Mouse (Mus musculus) ovary, adult 18-20 months (tissue): ENCODE measurements around the gene Rbl2.
A peak's percentile ranks its signal among the peaks of the same experiment; 100 is the strongest.

Experiments
- DNase-seq: peaks from one replicate; pipeline ENCODE4 v3.0.0; 2022; ENCODE audit warnings: low spot score, mixed read lengths

The Rbl2 gene

GRCm38 (mm10) chr8:91106271-91106670 is 36.4 kb downstream of the Rbl2 start:
- no peak for DNase-seq

- no peak for DNase-seq
These were observed 42.1 kb downstream of the Rbl2 start for GRCm38 (mm10) chr8:91111868-91112477.

GRCm38 (mm10) chr8:91114428-91114827 is 44.6 kb downstream of the Rbl2 start:
- no peak for DNase-seq

- peak; percentile 17 for DNase-seq
These were observed 45.1 kb downstream of the Rbl2 start for GRCm38 (mm10) chr8:91114910-91115309.

- no peak for DNase-seq
These were observed 47.7 kb downstream of the Rbl2 start for GRCm38 (mm10) chr8:91117537-91117936.

DNA sequence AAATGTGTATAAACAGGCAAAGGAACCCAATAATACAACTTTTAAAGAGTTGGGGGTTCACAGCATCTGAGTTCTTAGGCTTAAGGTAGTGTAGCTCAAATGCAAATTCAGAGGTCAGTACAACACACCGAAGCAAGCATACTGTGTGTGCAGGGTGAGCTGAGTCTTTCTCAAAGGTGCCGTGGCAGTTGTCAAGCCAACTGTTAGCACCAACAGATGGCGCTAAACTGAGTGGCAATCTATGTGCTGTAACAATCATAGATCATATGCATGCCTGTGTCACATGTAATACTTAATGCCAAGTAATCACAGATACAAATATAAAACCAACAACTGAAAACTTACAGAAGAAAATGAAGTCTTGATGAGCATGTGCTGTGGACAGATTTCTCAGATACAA is 48.3 kb downstream of the Rbl2 start:
- no peak for DNase-seq

DNA sequence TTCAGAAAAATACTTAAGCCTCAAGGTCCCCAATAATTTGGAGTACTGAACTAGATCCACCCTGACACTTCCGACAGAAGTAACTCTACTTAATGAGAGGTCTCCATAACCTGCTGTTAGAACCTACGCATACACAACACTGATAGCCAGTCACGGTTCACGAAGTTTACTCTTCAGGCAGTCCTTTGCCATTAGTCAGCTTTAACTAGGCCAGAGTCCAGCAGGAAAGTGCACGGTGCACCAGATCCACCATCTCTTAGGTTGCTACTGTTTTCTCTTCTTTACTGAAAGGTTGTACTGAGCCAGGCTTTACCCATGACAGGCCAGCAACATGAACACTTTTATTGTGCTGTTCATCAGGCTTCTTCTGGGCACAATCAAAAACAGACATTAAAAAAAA is 54.5 kb downstream of the Rbl2 start:
- DNase-seq = no peak

DNA sequence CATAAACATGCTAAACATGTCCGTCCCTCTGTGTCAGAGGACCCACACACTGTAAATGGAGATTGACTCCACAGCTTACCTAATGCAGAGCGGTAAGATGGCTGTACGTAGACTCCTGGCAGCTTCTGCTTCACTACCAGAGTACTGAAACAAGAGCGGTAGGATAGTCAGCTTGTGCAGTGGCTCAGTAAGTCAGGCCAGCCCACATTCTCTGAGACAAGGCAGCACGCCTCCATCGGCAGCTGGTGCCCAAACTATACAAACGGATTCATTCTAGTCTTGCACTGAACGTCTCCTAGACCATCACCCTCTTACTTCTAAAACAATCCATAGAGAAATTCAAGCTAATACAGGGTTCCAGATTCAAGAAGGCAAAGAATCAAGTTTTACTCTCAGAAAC is 56.9 kb downstream of the Rbl2 start:
- DNase-seq = no peak

- DNase-seq = no peak
These were observed 62.9 kb downstream of the Rbl2 start for GRCm38 (mm10) chr8:91132731-91133130.

GRCm38 (mm10) chr8:91133441-91134069 is 63.7 kb downstream of the Rbl2 start:
- no peak for DNase-seq

DNA sequence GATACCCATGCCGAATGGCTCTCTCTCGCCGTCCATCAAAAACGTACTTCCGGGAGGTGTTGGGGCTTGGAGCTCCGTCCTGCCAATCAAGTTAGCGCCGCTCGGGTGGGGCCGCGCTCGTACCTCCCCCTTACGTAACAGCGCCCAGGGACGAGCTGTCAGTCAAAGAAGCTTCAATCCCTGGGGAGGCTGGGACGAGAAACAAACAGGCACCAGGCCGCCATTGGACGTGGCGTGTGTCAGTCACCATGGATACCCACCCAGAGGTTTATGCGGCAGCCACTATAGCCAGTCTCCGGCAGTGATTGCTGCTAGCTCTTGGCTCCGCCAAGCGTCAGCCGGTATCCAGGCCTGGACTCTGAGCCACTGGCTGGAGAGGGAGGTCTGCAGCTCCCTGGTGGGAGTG is 64.2 kb downstream of the Rbl2 start:
- DNase-seq = peak; percentile 100

GRCm38 (mm10) chr8:91134659-91135058 is 64.8 kb downstream of the Rbl2 start:
- no peak for DNase-seq

- no peak for DNase-seq
These were observed 65.7 kb downstream of the Rbl2 start for GRCm38 (mm10) chr8:91135308-91136181.

DNA sequence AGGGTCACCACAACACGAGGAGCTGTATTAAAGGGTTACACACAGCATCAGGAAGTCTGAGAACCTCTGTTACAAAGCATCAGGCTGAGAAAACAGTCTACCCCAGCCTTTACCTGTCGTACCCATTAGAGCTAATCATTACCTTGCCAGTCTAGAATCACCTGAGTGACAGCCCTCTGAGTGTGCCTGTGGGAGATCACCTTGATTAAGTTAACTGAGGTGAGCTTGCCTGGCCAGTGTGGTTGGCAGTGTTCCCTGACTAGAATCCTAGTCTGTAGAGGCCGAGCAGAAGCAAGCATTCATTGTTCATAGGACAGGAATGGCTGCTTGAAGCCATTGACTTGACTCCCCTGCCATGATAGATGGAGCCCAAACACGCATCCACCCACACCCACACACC is 71.0 kb downstream of the Rbl2 start:
- DNase-seq = no peak

DNA sequence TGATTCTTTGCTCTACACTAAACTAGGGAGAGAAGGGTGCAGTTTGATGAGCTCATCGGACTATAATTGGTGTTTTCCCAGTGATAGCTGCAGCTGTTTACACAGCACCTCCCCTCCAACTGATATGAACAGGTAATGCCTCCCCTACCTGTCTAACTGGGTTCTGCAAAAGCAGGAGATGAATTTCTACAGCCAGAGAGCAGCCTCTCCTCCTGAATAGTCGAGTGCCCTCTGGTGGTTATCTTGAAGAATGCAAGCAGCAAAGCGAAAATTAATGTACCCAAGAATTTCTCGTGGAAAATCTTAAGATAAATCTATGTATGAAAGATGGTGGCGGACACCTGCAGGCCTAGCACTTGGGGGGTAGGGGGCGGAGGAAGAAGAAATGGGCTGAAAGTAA is 77.9 kb downstream of the Rbl2 start:
- DNase-seq = no peak

GRCm38 (mm10) chr8:91148643-91149178 is 78.9 kb downstream of the Rbl2 start:
- peak; percentile 37 for DNase-seq

DNA sequence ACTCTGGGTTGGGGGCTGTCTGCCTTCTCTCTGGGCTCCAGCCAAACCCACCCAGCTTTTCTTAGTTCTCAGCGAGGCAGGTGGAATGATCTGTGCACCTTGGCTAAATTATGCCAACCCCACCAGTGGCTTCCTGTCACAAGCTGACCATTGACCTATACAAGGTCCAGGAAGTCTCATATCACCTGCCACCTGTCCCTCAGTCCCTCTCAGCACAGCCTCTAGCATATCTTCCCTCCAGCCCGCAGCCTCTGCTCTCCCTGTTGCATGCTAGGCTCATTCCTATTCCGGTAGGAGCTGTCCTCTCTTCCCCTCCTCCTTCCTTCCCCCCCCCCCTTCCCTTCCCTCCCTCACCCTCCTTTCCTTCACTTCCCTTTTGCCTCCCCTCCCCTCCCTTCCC is 79.4 kb downstream of the Rbl2 start:
- DNase-seq = no peak

DNA sequence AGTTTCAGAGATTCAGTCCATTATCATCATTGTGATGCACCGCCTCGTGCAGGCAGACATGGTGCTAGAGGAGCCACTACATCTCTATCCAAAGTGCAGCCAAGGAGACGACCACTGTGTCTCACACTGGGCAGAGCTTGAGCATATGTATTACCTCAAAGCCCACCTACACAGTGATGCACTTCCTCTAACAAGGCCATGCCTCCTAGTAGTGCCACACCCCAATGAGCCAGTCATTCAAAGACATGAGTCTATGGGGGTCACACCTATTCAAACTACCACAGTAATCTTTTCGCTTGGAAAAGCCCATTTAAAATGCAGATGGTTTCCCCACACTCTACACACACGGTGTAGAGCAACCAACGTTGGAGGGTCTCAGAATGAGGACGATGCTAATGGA is 81.7 kb downstream of the Rbl2 start:
- DNase-seq = no peak

GRCm38 (mm10) chr8:91153831-91154230 is 84.0 kb downstream of the Rbl2 start:
- no peak for DNase-seq

DNA sequence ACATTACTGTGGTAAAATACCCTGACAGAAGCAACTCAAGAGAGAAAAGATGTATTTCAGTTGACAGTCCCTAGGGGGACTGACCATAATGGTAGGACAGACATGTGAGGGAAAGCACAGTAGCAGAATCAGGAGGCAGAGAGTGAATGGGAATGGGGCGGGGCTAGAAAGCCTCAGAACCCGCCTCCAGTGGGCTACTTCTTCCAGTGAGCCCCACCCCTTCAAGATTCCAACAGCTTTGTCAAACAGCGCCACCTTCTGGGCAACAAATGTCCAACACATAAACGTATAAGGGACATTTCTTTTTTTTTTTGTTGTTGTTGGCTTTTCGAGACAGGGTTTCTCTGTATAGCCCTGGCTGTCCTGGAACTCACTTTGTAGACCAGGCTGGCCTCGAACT is 84.7 kb downstream of the Rbl2 start:
- no peak for DNase-seq

DNA sequence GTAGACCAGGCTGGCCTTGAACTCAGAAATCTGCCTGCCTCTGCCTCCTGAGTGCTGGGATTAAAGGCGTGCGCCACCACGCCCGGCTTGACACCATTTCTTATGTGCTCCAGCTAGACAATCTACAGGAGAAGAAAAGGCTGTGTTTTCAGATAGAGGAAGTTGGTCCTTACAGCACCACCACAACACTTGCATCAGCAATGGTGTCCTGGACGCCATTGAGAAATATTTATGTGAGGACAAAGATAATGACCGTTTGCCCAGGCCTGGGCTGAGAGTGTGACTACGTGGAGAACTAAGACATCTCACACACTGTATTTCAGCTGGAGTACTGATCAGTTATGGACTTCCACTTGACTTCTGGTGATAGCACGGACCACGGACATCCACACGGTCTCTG is 88.8 kb downstream of the Rbl2 start:
- DNase-seq = no peak

GRCm38 (mm10) chr8:91159959-91160800 is 90.3 kb downstream of the Rbl2 start:
- DNase-seq = no peak
